Mouse (Mus musculus): ENCODE results near the gene Itgal. TPM values are rescaled to one million over a fixed set of nuclear protein-coding genes. Genes with fewer than 3 reads are reported as not detected.
"Not testable (repeated sequence)": the region's sequence is repeated elsewhere in the genome, so short reads cannot be mapped to it uniquely, and the experiment has no call there.

Gene Itgal
- polyA plus RNA-seq, 1 experiment from 2014 or later: 0.44 TPM

GRCm38 (mm10) chr7:127337636-127338035 lies 41.6 kb downstream of the Itgal start:
- ATAC-seq (ENCODE audit: insufficient number of reproducible peaks, low FRiP score, low TSS enrichment, low read depth) (no peak), DNase-seq (ENCODE audit: low spot score) (no peak)
- peaks cover 7% of the 10 kb centered on the region for H3K36me3 ChIP-seq (ENCODE audit: control insufficient read depth, insufficient read depth, low read length)
- no peak overlapping the region for H3K4me3 ChIP-seq (ENCODE audit: low read depth, low read length)
- H3K4me2 ChIP-seq (ENCODE audit: low read depth, severe bottlenecking): no peak overlapping the region
- 72% methylated on average over 4 of the region's 4 CpGs for WGBS
- H3K27ac ChIP-seq (replicated peaks; ENCODE audit: low read depth, low read length): no peak overlapping the region
- H3K4me1 ChIP-seq (ENCODE audit: control insufficient read depth, insufficient read depth, low read length): no peaks in the 10 kb centered on the region
- no peaks in the 10 kb centered on the region for H3K27me3 ChIP-seq (ENCODE audit: control insufficient read depth, insufficient read depth, low read length)
- H3K9ac ChIP-seq (ENCODE audit: low read length): no peak overlapping the region
- H3K9me3 ChIP-seq (ENCODE audit: control insufficient read depth, low read length): no peaks in the 10 kb centered on the region

- no peaks in the 10 kb centered on the region for H3K27me3 ChIP-seq (ENCODE audit: control insufficient read depth, insufficient read depth, low read length)
- H3K4me3 ChIP-seq (ENCODE audit: low read depth, low read length): no peak overlapping the region
- H3K4me1 ChIP-seq (ENCODE audit: control insufficient read depth, insufficient read depth, low read length): peaks cover 6% of the 10 kb centered on the region
- 98% methylated on average over 8 of the region's 8 CpGs for WGBS
- no peak overlapping the region for H3K27ac ChIP-seq (replicated peaks; ENCODE audit: low read depth, low read length)
- no peak overlapping the region for H3K4me2 ChIP-seq (ENCODE audit: low read depth, severe bottlenecking)
- peaks cover 14% of the 10 kb centered on the region for H3K36me3 ChIP-seq (ENCODE audit: control insufficient read depth, insufficient read depth, low read length)
- ATAC-seq (ENCODE audit: insufficient number of reproducible peaks, low FRiP score, low TSS enrichment, low read depth) (no peak), DNase-seq (ENCODE audit: low spot score) (no peak)
- no peaks in the 10 kb centered on the region for H3K9me3 ChIP-seq (ENCODE audit: control insufficient read depth, low read length)
- no peak overlapping the region for H3K9ac ChIP-seq (ENCODE audit: low read length)
Observed at GRCm38 (mm10) chr7:127341356-127341755, 45.3 kb downstream of the Itgal start.

GRCm38 (mm10) chr7:127341861-127342260 lies 45.8 kb downstream of the Itgal start:
- not testable (repeated sequence) for H3K9ac ChIP-seq (ENCODE audit: low read length); H3K4me2 ChIP-seq (ENCODE audit: low read depth, severe bottlenecking); H3K27ac ChIP-seq (replicated peaks; ENCODE audit: low read depth, low read length); H3K4me3 ChIP-seq (ENCODE audit: low read depth, low read length); H3K9me3 ChIP-seq (ENCODE audit: control insufficient read depth, low read length); H3K27me3 ChIP-seq (ENCODE audit: control insufficient read depth, insufficient read depth, low read length); ATAC-seq (ENCODE audit: insufficient number of reproducible peaks, low FRiP score, low TSS enrichment, low read depth); H3K4me1 ChIP-seq (ENCODE audit: control insufficient read depth, insufficient read depth, low read length); DNase-seq (ENCODE audit: low spot score)
- peaks cover 14% of the 10 kb centered on the region for H3K36me3 ChIP-seq (ENCODE audit: control insufficient read depth, insufficient read depth, low read length)
- WGBS: 97% methylated on average over 6 of the region's 6 CpGs

GRCm38 (mm10) chr7:127342332-127342731 lies 46.3 kb downstream of the Itgal start:
- H3K27me3 ChIP-seq (ENCODE audit: control insufficient read depth, insufficient read depth, low read length): no peaks in the 10 kb centered on the region
- no peak overlapping the region for H3K9ac ChIP-seq (ENCODE audit: low read length)
- peaks cover 6% of the 10 kb centered on the region for H3K4me1 ChIP-seq (ENCODE audit: control insufficient read depth, insufficient read depth, low read length)
- H3K27ac ChIP-seq (replicated peaks; ENCODE audit: low read depth, low read length): no peak overlapping the region
- DNase-seq (ENCODE audit: low spot score): no peak
- WGBS: 53% methylated on average over 4 of the region's 4 CpGs
- no peak overlapping the region for H3K4me3 ChIP-seq (ENCODE audit: low read depth, low read length)
- H3K9me3 ChIP-seq (ENCODE audit: control insufficient read depth, low read length): no peaks in the 10 kb centered on the region
- peaks cover 14% of the 10 kb centered on the region for H3K36me3 ChIP-seq (ENCODE audit: control insufficient read depth, insufficient read depth, low read length)
- no peak overlapping the region for H3K4me2 ChIP-seq (ENCODE audit: low read depth, severe bottlenecking)
- ATAC-seq (ENCODE audit: insufficient number of reproducible peaks, low FRiP score, low TSS enrichment, low read depth): no peak

GRCm38 (mm10) chr7:127342888-127343287 lies 46.8 kb downstream of the Itgal start:
- DNase-seq (ENCODE audit: low spot score) (no peak), ATAC-seq (ENCODE audit: insufficient number of reproducible peaks, low FRiP score, low TSS enrichment, low read depth) (no peak)
- H3K36me3 ChIP-seq (ENCODE audit: control insufficient read depth, insufficient read depth, low read length): peaks cover 14% of the 10 kb centered on the region
- H3K9ac ChIP-seq (ENCODE audit: low read length): no peak overlapping the region
- 95% methylated on average over 7 of the region's 7 CpGs for WGBS
- H3K4me1 ChIP-seq (ENCODE audit: control insufficient read depth, insufficient read depth, low read length): peaks cover 6% of the 10 kb centered on the region
- H3K9me3 ChIP-seq (ENCODE audit: control insufficient read depth, low read length): no peaks in the 10 kb centered on the region
- H3K27ac ChIP-seq (replicated peaks; ENCODE audit: low read depth, low read length): no peak overlapping the region
- no peak overlapping the region for H3K4me2 ChIP-seq (ENCODE audit: low read depth, severe bottlenecking)
- no peak overlapping the region for H3K4me3 ChIP-seq (ENCODE audit: low read depth, low read length)
- H3K27me3 ChIP-seq (ENCODE audit: control insufficient read depth, insufficient read depth, low read length): no peaks in the 10 kb centered on the region

GRCm38 (mm10) chr7:127343351-127344019 lies 47.4 kb downstream of the Itgal start:
- no peak for ATAC-seq (ENCODE audit: insufficient number of reproducible peaks, low FRiP score, low TSS enrichment, low read depth)
- Histone ChIP-seq H3K4me1 (ENCODE audit: control insufficient read depth, insufficient read depth, low read length) (peaks cover 6% of the 10 kb centered on the region), H3K36me3 (ENCODE audit: control insufficient read depth, insufficient read depth, low read length) (peaks cover 14% of the 10 kb centered on the region), H3K9ac (ENCODE audit: low read length) (no peak overlapping the region), H3K4me3 (ENCODE audit: low read depth, low read length) (no peak overlapping the region), H3K4me2 (ENCODE audit: low read depth, severe bottlenecking) (no peak overlapping the region), H3K9me3 (ENCODE audit: control insufficient read depth, low read length) (no peaks in the 10 kb centered on the region), H3K27ac (replicated peaks; ENCODE audit: low read depth, low read length) (no peak overlapping the region), H3K27me3 (ENCODE audit: control insufficient read depth, insufficient read depth, low read length) (no peaks in the 10 kb centered on the region)
- no peak for DNase-seq (ENCODE audit: low spot score)
- WGBS: 93% methylated on average over 38 of the region's 38 CpGs

GRCm38 (mm10) chr7:127344371-127344770 lies 48.3 kb downstream of the Itgal start:
- DNase-seq (ENCODE audit: low spot score) (no peak), ATAC-seq (ENCODE audit: insufficient number of reproducible peaks, low FRiP score, low TSS enrichment, low read depth) (no peak)
- 91% methylated on average over 8 of the region's 8 CpGs for WGBS
- H3K4me2 ChIP-seq (ENCODE audit: low read depth, severe bottlenecking): peak overlapping the region; percentile 78
- H3K4me1 ChIP-seq (ENCODE audit: control insufficient read depth, insufficient read depth, low read length): peaks cover 6% of the 10 kb centered on the region
- no peak overlapping the region for H3K27ac ChIP-seq (replicated peaks; ENCODE audit: low read depth, low read length)
- no peaks in the 10 kb centered on the region for H3K9me3 ChIP-seq (ENCODE audit: control insufficient read depth, low read length)
- H3K9ac ChIP-seq (ENCODE audit: low read length): peak overlapping the region; percentile 12; the same call in 1 of the 2 replicates
- H3K36me3 ChIP-seq (ENCODE audit: control insufficient read depth, insufficient read depth, low read length): peaks cover 14% of the 10 kb centered on the region
- no peaks in the 10 kb centered on the region for H3K27me3 ChIP-seq (ENCODE audit: control insufficient read depth, insufficient read depth, low read length)
- peak overlapping the region; percentile 92 for H3K4me3 ChIP-seq (ENCODE audit: low read depth, low read length)

- peak; percentile 52 for ATAC-seq (ENCODE audit: insufficient number of reproducible peaks, low FRiP score, low TSS enrichment, low read depth)
Observed at GRCm38 (mm10) chr7:127345092-127345491, 49.0 kb downstream of the Itgal start.

More at GRCm38 (mm10) chr7:127345092-127345491, 49.0 kb downstream of the Itgal start:
- under 1% methylated on average over 38 of the region's 42 CpGs for WGBS
- Histone ChIP-seq H3K27ac (replicated peaks; ENCODE audit: low read depth, low read length) (peak overlapping the region; percentile 83), H3K4me1 (ENCODE audit: control insufficient read depth, insufficient read depth, low read length) (peaks cover 6% of the 10 kb centered on the region), H3K4me3 (ENCODE audit: low read depth, low read length) (peak overlapping the region; percentile 92), H3K9ac (ENCODE audit: low read length) (peak overlapping the region; percentile 93), H3K36me3 (ENCODE audit: control insufficient read depth, insufficient read depth, low read length) (peaks cover 14% of the 10 kb centered on the region), H3K4me2 (ENCODE audit: low read depth, severe bottlenecking) (peak overlapping the region; percentile 78), H3K27me3 (ENCODE audit: control insufficient read depth, insufficient read depth, low read length) (no peaks in the 10 kb centered on the region), H3K9me3 (ENCODE audit: control insufficient read depth, low read length) (no peaks in the 10 kb centered on the region)
- DNase-seq (ENCODE audit: low spot score): no peak

Data from limb, embryonic 11.5 days (tissue).